Mouse (Mus musculus) kidney, adult 2 months (tissue): ENCODE results near the gene AL732309.1.

Experiments
- CTCF ChIP-seq: fragments of 200-500 bp; conservative IDR thresholded peaks from 2 replicates; pipeline ENCODE4 v1.5.1; 2011; ENCODE audit warnings: low read depth, mild to moderate bottlenecking, control low read depth, low read length, moderate library complexity, mixed read lengths; ENCODE audit not compliant: insufficient read depth, insufficient read length
- POLR2A ChIP-seq: fragments of 200-500 bp; IDR thresholded peaks from one replicate; pipeline ENCODE4 v1.6.1; 2011; ENCODE audit warnings: low read depth, low read length, control low read depth

DNA sequence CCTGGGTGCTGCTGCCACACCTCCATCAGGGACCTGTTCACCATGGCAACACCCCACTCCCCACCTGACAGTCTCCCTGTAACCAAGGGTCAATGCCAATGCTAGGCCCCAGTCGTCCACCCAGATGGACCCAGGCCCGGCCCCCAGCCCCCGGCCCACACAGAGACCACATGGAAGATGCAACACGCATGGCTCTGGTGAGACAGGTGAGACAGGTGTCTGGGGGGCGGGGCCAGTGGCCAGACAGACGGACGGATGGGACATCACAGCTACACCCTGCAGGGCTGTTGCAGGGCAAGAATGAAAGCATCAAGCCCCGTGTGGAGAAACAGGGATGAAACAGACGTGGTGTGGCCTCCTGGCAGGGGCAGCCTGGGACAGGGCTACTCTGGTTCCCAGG, 47.0 kb upstream of the AL732309.1 start:
- no peak for TF ChIP-seq POLR2A
- no peak for TF ChIP-seq CTCF
